Mouse (Mus musculus): ENCODE results near the gene Hip1.
"Not testable (repeated sequence)": the region's sequence is repeated elsewhere in the genome, so short reads cannot be mapped to it uniquely, and the experiment has no call there.

GRCm38 (mm10) chr5:135451559-135451958, 93.4 kb downstream of the Hip1 start:
- not testable (repeated sequence) for TF ChIP-seq CTCF (IDR thresholded peaks at IDR 0.05; ENCODE audit: extremely low read depth, insufficient read length, insufficient replicate concordance, low read depth, low read length); POLR2A (IDR thresholded peaks at IDR 0.05; ENCODE audit: low read depth, low read length)
